In genomic region chr17:35509284-35509683, GRCm38 (mm10) we compare ENCODE assay signal across 8 mouse cellular contexts. TPM values are rescaled to one million over a fixed set of nuclear protein-coding genes. Genes with fewer than 3 reads are reported as not detected.
DNase-seq lines count a peak whose midpoint lies in the region; ATAC-seq and TF ChIP-seq lines count a peak whose summit lies in the region.

No protein-coding gene starts in this region.

- ATAC-seq in frontal cortex, adult (ENCODE audit: low TSS enrichment), result peak; percentile 47
- peak; percentile 41; the same call in 1 of the 2 replicates for ATAC-seq in intestine, embryonic 16.5 days

- no peaks in the 10 kb centered on the region for H3K36me3 ChIP-seq in testis, adult 2 months (ENCODE audit: control insufficient read depth, insufficient read depth, low read length)
- H3K36me3 ChIP-seq in intestine, embryonic 16.5 days (ENCODE audit: control insufficient read depth, insufficient read depth, low read length), result no peaks in the 10 kb centered on the region
- no peaks in the 10 kb centered on the region for H3K36me3 ChIP-seq in spleen, adult 2 months (ENCODE audit: control insufficient read depth, insufficient read depth, low read length)

- peaks cover 6% of the 10 kb centered on the region for H3K4me1 ChIP-seq in testis, adult 2 months (ENCODE audit: control insufficient read depth, insufficient read depth, low read length)
- peaks cover 3% of the 10 kb centered on the region; the same call in 1 of the 2 replicates for H3K4me1 ChIP-seq in intestine, embryonic 16.5 days (ENCODE audit: control insufficient read depth, insufficient read depth, low read length)
- no peaks in the 10 kb centered on the region for H3K4me1 ChIP-seq in spleen, adult 2 months (ENCODE audit: control insufficient read depth, insufficient read depth, insufficient read length)

- no peak overlapping the region for H3K27ac ChIP-seq in testis, adult 2 months (ENCODE audit: control insufficient read depth, insufficient read depth, low read depth, low read length)
- no peak overlapping the region for H3K27ac ChIP-seq in intestine, embryonic 16.5 days (ENCODE audit: low read length)
- H3K27ac ChIP-seq in spleen, adult 2 months (ENCODE audit: insufficient read depth, low read length), result no peak overlapping the region

- no peaks in the 10 kb centered on the region for H3K9me3 ChIP-seq in intestine, embryonic 16.5 days (ENCODE audit: control insufficient read depth, low read length)

- 22% methylated on average over 8 of the region's 8 CpGs for WGBS in intestine, embryonic 16.5 days
- WGBS in spleen, adult 2 months, result 12% methylated on average over 8 of the region's 8 CpGs

- DNase-seq in frontal cortex, adult 2 months (ENCODE audit: extremely low spot score in 1 of 2, low spot score in 1 of 2), result no peak
- DNase-seq in testis, postnatal 14 days (ENCODE audit: low spot score), result no peak
- peak; percentile 19 to 45 for DNase-seq in spleen, adult 2 months (ENCODE audit: low read depth in 1 of 2, low spot score in 2 of 2)
- no peak for DNase-seq in adrenal gland, postnatal 36 days
- DNase-seq in urinary bladder, postnatal 36 days (ENCODE audit: low spot score in 2 of 2), result no peak

- H3K4me3 ChIP-seq in testis, adult 2 months (ENCODE audit: control insufficient read depth, low read depth, low read length), result no peak overlapping the region
- H3K4me3 ChIP-seq in intestine, embryonic 16.5 days (ENCODE audit: low read length), result no peak overlapping the region
- no peak overlapping the region for H3K4me3 ChIP-seq in spleen, adult 2 months (ENCODE audit: extremely low read depth, insufficient read depth, insufficient read length)

- TF ChIP-seq POLR2A in testis, adult 2 months (IDR thresholded peaks at IDR 0.05; ENCODE audit: control insufficient read depth, low read depth, low read length), result no peak
- no peak for TF ChIP-seq POLR2A in spleen, adult 2 months (IDR thresholded peaks at IDR 0.05; ENCODE audit: low read depth, low read length)

- H3K4me2 ChIP-seq in intestine, embryonic 16.5 days (ENCODE audit: low read depth, low read length), result no peak overlapping the region

- peak; percentile 39; the same call in 1 of the 2 replicates for TF ChIP-seq CTCF in testis, adult 2 months (IDR thresholded peaks at IDR 0.05; ENCODE audit: control insufficient read depth, insufficient read depth, insufficient replicate concordance, low read depth, low read length)
- peak; percentile 36; the same call in 1 of the 2 replicates for TF ChIP-seq CTCF in spleen, adult 2 months (IDR thresholded peaks at IDR 0.05; ENCODE audit: extremely low read depth, insufficient read depth, insufficient read length, insufficient replicate concordance)

- H3K9ac ChIP-seq in intestine, embryonic 16.5 days (ENCODE audit: low read depth, low read length), result no peak overlapping the region

- no peaks in the 10 kb centered on the region for H3K27me3 ChIP-seq in testis, adult 2 months (ENCODE audit: control insufficient read depth, insufficient read depth, low read length)
- H3K27me3 ChIP-seq in intestine, embryonic 16.5 days (replicated peaks; ENCODE audit: control insufficient read depth, insufficient read depth, low read length), result peaks cover 3% of the 10 kb centered on the region; the same call in 1 of the 2 replicates
- H3K27me3 ChIP-seq in spleen, adult 2 months (ENCODE audit: control insufficient read depth, insufficient read depth, low read length), result no peaks in the 10 kb centered on the region; the same call in 1 of the 2 replicates

RNA-seq across cellular contexts. Expression of gene Pou5f1, which starts 3.5 kb away (rescaled TPM):
- polyA plus RNA-seq in frontal cortex, adult 2 months (2012; rRNA removed), result 0.10 TPM in 1 of 2 replicates, not detected in the other
- 9.6 and 11.1 TPM in 2 replicates for polyA plus RNA-seq in testis, adult 2 months (2012; rRNA removed)
- polyA plus RNA-seq in intestine, embryonic 16.5 days (2015; fragmentation: Nextera tagmentation; extraction: Ambion mirVana), result not detected in 2 replicates
- not detected in 2 replicates for polyA plus RNA-seq in spleen, adult 2 months (2012; rRNA removed)
- total RNA-seq in adrenal gland, postnatal 36 days (2021), result under 1 TPM in 1 of 2 experiments, not detected in 1; 0.23 TPM

RNA-seq across cellular contexts. Expression of gene Tcf19, which starts 7.3 kb away (rescaled TPM):
- 7.2 and 7.7 TPM in 2 replicates for polyA plus RNA-seq in frontal cortex, adult 2 months (2012; rRNA removed)
- polyA plus RNA-seq in testis, adult 2 months (2012; rRNA removed), result 2.5 and 2.6 TPM in 2 replicates
- 57.7 and 68.3 TPM in 2 replicates for polyA plus RNA-seq in intestine, embryonic 16.5 days (2015; fragmentation: Nextera tagmentation; extraction: Ambion mirVana)
- 9.6 and 13.5 TPM in 2 replicates for polyA plus RNA-seq in spleen, adult 2 months (2012; rRNA removed)
- total RNA-seq in adrenal gland, postnatal 36 days (2021), result 10 to 100 TPM in 1 of 2 experiments, 1 to 10 TPM in 1; 8.3 to 10.0 TPM

RNA-seq across cellular contexts. Expression of gene Cchcr1, which starts 7.6 kb away (rescaled TPM):
- polyA plus RNA-seq in frontal cortex, adult 2 months (2012; rRNA removed), result 10.7 and 11.6 TPM in 2 replicates
- 294 and 295 TPM in 2 replicates for polyA plus RNA-seq in testis, adult 2 months (2012; rRNA removed)
- polyA plus RNA-seq in intestine, embryonic 16.5 days (2015; fragmentation: Nextera tagmentation; extraction: Ambion mirVana), result 12.5 and 15.7 TPM in 2 replicates
- 4.2 and 4.4 TPM in 2 replicates for polyA plus RNA-seq in spleen, adult 2 months (2012; rRNA removed)
- 1 to 10 TPM; 7.5 to 9.3 TPM for total RNA-seq in adrenal gland, postnatal 36 days (2021)

RNA-seq across cellular contexts. Expression of gene Psors1c2, which starts 23.7 kb away (rescaled TPM):
- polyA plus RNA-seq in frontal cortex, adult 2 months (2012; rRNA removed), result 0.44 and 0.65 TPM in 2 replicates
- polyA plus RNA-seq in testis, adult 2 months (2012; rRNA removed), result 2.5 and 3.6 TPM in 2 replicates
- polyA plus RNA-seq in intestine, embryonic 16.5 days (2015; fragmentation: Nextera tagmentation; extraction: Ambion mirVana), result 0.66 and 0.81 TPM in 2 replicates
- polyA plus RNA-seq in spleen, adult 2 months (2012; rRNA removed), result 0.09 TPM in 1 of 2 replicates, not detected in the other
- total RNA-seq in adrenal gland, postnatal 36 days (2021), result not detected

RNA-seq across cellular contexts. Expression of gene H2-Q10, which starts 39.4 kb away (rescaled TPM):
- 0.10 and 0.11 TPM in 2 replicates for polyA plus RNA-seq in frontal cortex, adult 2 months (2012; rRNA removed)
- polyA plus RNA-seq in testis, adult 2 months (2012; rRNA removed), result 0.19 and 0.33 TPM in 2 replicates
- polyA plus RNA-seq in intestine, embryonic 16.5 days (2015; fragmentation: Nextera tagmentation; extraction: Ambion mirVana), result 80.2 and 93.1 TPM in 2 replicates
- 7.7 and 11.0 TPM in 2 replicates for polyA plus RNA-seq in spleen, adult 2 months (2012; rRNA removed)
- 1 to 10 TPM; 7.5 to 8.7 TPM for total RNA-seq in adrenal gland, postnatal 36 days (2021)

Comparison
In these comparisons a context has a peak if more than half of its experiments do, and no peak if none do; other contexts are left out.
1. DNase-seq: peak in spleen, adult 2 months (2 of 2); none in frontal cortex, adult 2 months (0 of 2), testis, postnatal 14 days (single experiment), adrenal gland, postnatal 36 days (0 of 2) and urinary bladder, postnatal 36 days (0 of 2).
2. RNA of gene Cchcr1, which starts 7.6 kb away (polyA plus RNA-seq): 294 to 295 TPM in testis, adult 2 months; 12.5 to 15.7 TPM in intestine, embryonic 16.5 days, 10.7 to 11.6 TPM in frontal cortex, adult 2 months and 4.2 to 4.4 TPM in spleen, adult 2 months; every median in the first group is over 10 times any median in the second.